Mouse (Mus musculus) brown adipose tissue, adult 24 weeks (tissue): Measurements from ENCODE around the gene Cdk4. TPM values are rescaled to one million over a fixed set of nuclear protein-coding genes. Genes with fewer than 3 reads are reported as not detected.
"Not testable (repeated sequence)": the region's sequence is repeated elsewhere in the genome, so short reads cannot be mapped to it uniquely, and the experiment has no call there.

Source experiments
- H3K27ac ChIP-seq: fragments of 200-500 bp; replicated peaks from 2 replicates; pipeline ENCODE4 v1.5.1; 2012; ENCODE audit warnings: low read depth, mild to moderate bottlenecking, low read length
- H3K4me1 ChIP-seq: fragments of 200-500 bp; 2 replicates; pipeline ENCODE4 v1.6.1; 2012; ENCODE audit warnings: low read length, mixed read lengths; ENCODE audit not compliant: control insufficient read depth, insufficient read depth, insufficient read length
- H3K4me3 ChIP-seq: fragments of 200-500 bp; 2 replicates; pipeline ENCODE4 v1.5.1; 2012; ENCODE audit warnings: low read depth, mild to moderate bottlenecking, low read length, moderate library complexity; ENCODE audit not compliant: insufficient read depth
- polyA plus RNA-seq: library from polyadenylated mRNA; stranded (reverse); fragments of >200 nt; gene quantifications from 2 replicates; pipeline ENCODE4 v1.2.4, GENCODE M21; 2012; ENCODE audit not compliant: missing spikeins, insufficient read depth, insufficient read length

The Cdk4 gene
- polyA plus RNA-seq, 1 experiment: 92.9 TPM

- peak overlapping the region; percentile 78 for H3K4me3 ChIP-seq
- 0 out of 2 replicates have a peak, but pooled peaks cover 3% of the 10 kb centered on the region for H3K4me1 ChIP-seq
- H3K27ac ChIP-seq: peak overlapping the region; percentile 41
Observed at GRCm38 (mm10) chr10:127063913-127064870, 858 bp downstream of the Cdk4 start.

- 0 out of 2 replicates have a peak, but pooled peaks cover 3% of the 10 kb centered on the region for H3K4me1 ChIP-seq
- H3K4me3 ChIP-seq: no peak overlapping the region
- no peak overlapping the region for H3K27ac ChIP-seq
Observed at GRCm38 (mm10) chr10:127065981-127066380, 2.6 kb downstream of the Cdk4 start.

- 0 out of 2 replicates have a peak, but pooled peaks cover 3% of the 10 kb centered on the region for H3K4me1 ChIP-seq
- no peak overlapping the region for H3K4me3 ChIP-seq
- H3K27ac ChIP-seq: no peak overlapping the region
Observed at GRCm38 (mm10) chr10:127066519-127067018, 3.2 kb downstream of the Cdk4 start.

GRCm38 (mm10) chr10:127068360-127069038 is 5.2 kb downstream of the Cdk4 start:
- H3K4me3 ChIP-seq: peak overlapping the region; percentile 84; the same call in 1 of the 2 replicates
- no peak overlapping the region for H3K27ac ChIP-seq
- 0 out of 2 replicates have a peak, but pooled peaks cover 3% of the 10 kb centered on the region for H3K4me1 ChIP-seq

- peak overlapping the region; percentile 84 for H3K4me3 ChIP-seq
- H3K4me1 ChIP-seq: no peaks in the 10 kb centered on the region
- H3K27ac ChIP-seq: peak overlapping the region; percentile 75
Observed at GRCm38 (mm10) chr10:127069281-127070189, 6.2 kb downstream of the Cdk4 start.

- Histone ChIP-seq H3K4me1 (no peaks in the 10 kb centered on the region), H3K27ac (peak within 1 kb of the TSS; percentile 75), H3K4me3 (peak within 1 kb of the TSS; percentile 84)
Observed at GRCm38 (mm10) chr10:127070190-127071121, 7.1 kb downstream of the Cdk4 start, which contains the start of gene Tspan31. Tspan31 (minus strand) TSS chr10:127070264.

- no peaks in the 10 kb centered on the region for H3K4me1 ChIP-seq
- peak overlapping the region; percentile 7 for H3K4me3 ChIP-seq
- H3K27ac ChIP-seq: no peak overlapping the region
Observed at GRCm38 (mm10) chr10:127071203-127071602, 7.9 kb downstream of the Cdk4 start.

- H3K4me1 ChIP-seq, H3K27ac ChIP-seq, H3K4me3 ChIP-seq: not testable (repeated sequence)
Observed at GRCm38 (mm10) chr10:127072270-127072669, 8.9 kb downstream of the Cdk4 start.

- H3K27ac ChIP-seq, H3K4me3 ChIP-seq: not testable (repeated sequence)
Observed at GRCm38 (mm10) chr10:127072969-127073368, 9.6 kb downstream of the Cdk4 start.

GRCm38 (mm10) chr10:127073981-127074380 is 10.6 kb downstream of the Cdk4 start:
- H3K4me3 ChIP-seq: no peak overlapping the region
- no peaks in the 10 kb centered on the region for H3K4me1 ChIP-seq
- no peak overlapping the region for H3K27ac ChIP-seq

More at GRCm38 (mm10) chr10:127072969-127073368, 9.6 kb downstream of the Cdk4 start:
- not testable (repeated sequence) for H3K4me1 ChIP-seq

- H3K4me3 ChIP-seq: peak within 1 kb of the TSS; percentile 28; the same call in 1 of the 2 replicates
- H3K27ac ChIP-seq: 0 out of 2 replicates have a peak within 1 kb of the TSS, but pooled peaks have one; percentile 29
- H3K4me1 ChIP-seq: no peaks in the 10 kb centered on the region
Observed at GRCm38 (mm10) chr10:127075080-127075479, 11.7 kb downstream of the Cdk4 start, which contains the start of gene Agap2. Agap2 (plus strand) TSS chr10:127075284.

- peak overlapping the region; percentile 28; the same call in 1 of the 2 replicates for H3K4me3 ChIP-seq
- H3K27ac ChIP-seq: no peak overlapping the region
- no peaks in the 10 kb centered on the region; the same call in 1 of the 2 replicates for H3K4me1 ChIP-seq
Observed at GRCm38 (mm10) chr10:127075651-127076050, 12.3 kb downstream of the Cdk4 start.

- H3K4me3 ChIP-seq: no peak overlapping the region; the same call in 1 of the 2 replicates
- H3K27ac ChIP-seq: 0 out of 2 replicates have a peak overlapping the region, but pooled peaks have one; percentile 17
- peaks cover 2% of the 10 kb centered on the region; the same call in 1 of the 2 replicates for H3K4me1 ChIP-seq
Observed at GRCm38 (mm10) chr10:127076082-127076481, 12.7 kb downstream of the Cdk4 start.
